Mouse (Mus musculus) liver, postnatal 0 days (tissue): Measurements from ENCODE around the gene Ikbip.

Experiments used
- CTCF ChIP-seq: sonication (generic); IDR thresholded peaks from 2 replicates; pipeline ENCODE4 v1.5.1; 2016; ENCODE audit warnings: antibody characterized with exemption, low read depth
- EP300 ChIP-seq: IDR thresholded peaks from 2 replicates; pipeline ENCODE4 v1.6.1; 2016; ENCODE audit warnings: antibody characterized with exemption, low read depth, mild to moderate bottlenecking

- no peak for TF ChIP-seq CTCF
- no peak for TF ChIP-seq EP300
Observed at GRCm38 (mm10) chr10:91135302-91135972, 52.7 kb downstream of the Ikbip start.
